Mouse (Mus musculus) E14TG2a.4 (cell line): ENCODE measurements around the gene Tctex1d2.

Experiments
- CTCF ChIP-seq: conservative IDR thresholded peaks from 2 replicates; pipeline ENCODE4 v1.5.1; 2014; ENCODE audit warnings: low read length
- NANOG ChIP-seq: IDR thresholded peaks from 2 replicates; pipeline ENCODE4 v1.6.1; 2014; ENCODE audit warnings: borderline replicate concordance, low read length, mixed read lengths
- POU5F1 ChIP-seq: IDR thresholded peaks from 2 replicates; pipeline ENCODE4 v1.6.1; 2014; ENCODE audit warnings: low read length, borderline replicate concordance

- TF ChIP-seq CTCF (no peak), NANOG (no peak), POU5F1 (no peak)
Observed at GRCm38 (mm10) chr16:32449665-32450064, 30.2 kb downstream of the Tctex1d2 start.
